8 mouse cellular contexts compared by ENCODE assay signal in the genomic region with DNA sequence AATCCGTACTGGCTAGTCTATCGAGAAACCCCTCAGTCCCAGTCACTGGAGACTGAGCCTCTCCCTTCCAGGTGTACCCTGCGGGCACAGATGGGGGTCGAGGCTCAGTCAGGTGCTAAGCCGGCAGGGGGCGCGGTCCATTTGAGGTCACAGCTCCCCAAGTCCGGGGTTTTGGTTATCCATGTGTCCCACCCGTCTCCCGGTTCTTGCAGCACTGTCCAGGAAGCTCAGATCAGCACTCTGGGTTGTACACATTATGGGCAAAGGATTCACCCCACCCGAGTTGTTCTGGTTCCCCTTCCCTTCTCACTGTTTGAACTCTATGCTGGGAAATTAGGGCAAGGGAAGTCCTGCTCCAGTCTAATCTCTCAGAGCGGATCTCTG. TPM values are rescaled to one million over a fixed set of nuclear protein-coding genes. Genes with fewer than 3 reads are reported as not detected.
DNase-seq lines count a peak whose midpoint lies in the region; ATAC-seq and TF ChIP-seq lines count a peak whose summit lies in the region.

No protein-coding gene starts in this region.

- intact Hi-C loops in gastrocnemius, postnatal 36 days (cut with DNase I): no loop called here

- no peak overlapping the region for H3K27ac ChIP-seq in forebrain, embryonic 13.5 days
- H3K27ac ChIP-seq in neural tube, embryonic 15.5 days (replicated peaks): no peak overlapping the region

- no peak for ATAC-seq in forebrain, embryonic 13.5 days
- ATAC-seq in neural tube, embryonic 15.5 days (ENCODE audit: low FRiP score): no peak
- ATAC-seq in cerebellum, adult (ENCODE audit: insufficient number of reproducible peaks, low FRiP score, low TSS enrichment): no peak

- no peak for TF ChIP-seq CTCF in E14TG2a.4 (conservative IDR thresholded peaks at IDR 0.05; ENCODE audit: low read length)

- peak overlapping the region; percentile 76 for H3K4me3 ChIP-seq in E14TG2a.4 (replicated peaks; ENCODE audit: low read length)
- peak overlapping the region; percentile 42 for H3K4me3 ChIP-seq in forebrain, embryonic 13.5 days
- H3K4me3 ChIP-seq in neural tube, embryonic 15.5 days (replicated peaks): peak overlapping the region; percentile 39

- H3K36me3 ChIP-seq in E14TG2a.4 (ENCODE audit: insufficient read depth, low read length): no peaks in the 10 kb centered on the region
- H3K36me3 ChIP-seq in forebrain, embryonic 13.5 days (ENCODE audit: poor library complexity, severe bottlenecking): no peaks in the 10 kb centered on the region
- H3K36me3 ChIP-seq in neural tube, embryonic 15.5 days: no peaks in the 10 kb centered on the region

- 2% methylated on average over 12 of the region's 12 CpGs for WGBS in forebrain, embryonic 13.5 days
- WGBS in neural tube, embryonic 15.5 days: 2% methylated on average over 12 of the region's 12 CpGs

- H3K4me1 ChIP-seq in E14TG2a.4 (replicated peaks; ENCODE audit: low read depth, low read length): peaks cover 62% of the 10 kb centered on the region
- peaks cover 48% of the 10 kb centered on the region for H3K4me1 ChIP-seq in forebrain, embryonic 13.5 days
- H3K4me1 ChIP-seq in neural tube, embryonic 15.5 days: peaks cover 47% of the 10 kb centered on the region

- no peak overlapping the region for H3K9ac ChIP-seq in forebrain, embryonic 13.5 days
- H3K9ac ChIP-seq in neural tube, embryonic 15.5 days (replicated peaks): no peak overlapping the region

- peak overlapping the region; percentile 78 for H3K4me2 ChIP-seq in forebrain, embryonic 13.5 days
- peak overlapping the region; percentile 78 for H3K4me2 ChIP-seq in neural tube, embryonic 15.5 days

- peaks cover 84% of the 10 kb centered on the region for H3K27me3 ChIP-seq in E14TG2a.4 (ENCODE audit: insufficient read depth, low read length)
- H3K27me3 ChIP-seq in forebrain, embryonic 13.5 days: peaks cover 81% of the 10 kb centered on the region
- H3K27me3 ChIP-seq in neural tube, embryonic 15.5 days (replicated peaks): peaks cover 68% of the 10 kb centered on the region

- peak; percentile 26 for DNase-seq in gastrocnemius, postnatal 10 days
- DNase-seq in gastrocnemius, postnatal 36 days: no peak
- DNase-seq in kidney, postnatal 25 days: peak; percentile 49 to 59
- DNase-seq in ovary, postnatal 36 days (ENCODE audit: low spot score): no peak

- H3K9me3 ChIP-seq in E14TG2a.4 (ENCODE audit: low read length): no peaks in the 10 kb centered on the region
- H3K9me3 ChIP-seq in forebrain, embryonic 13.5 days (replicated peaks): no peaks in the 10 kb centered on the region
- no peaks in the 10 kb centered on the region for H3K9me3 ChIP-seq in neural tube, embryonic 15.5 days (replicated peaks)

RNA-seq across cellular contexts. Expression of a gene that starts 0.4 kb away (rescaled TPM):
- total RNA-seq in gastrocnemius, postnatal 10 days (2021): 1 to 10 TPM; 6.3 to 9.9 TPM
- 1 to 10 TPM; 1.7 to 2.9 TPM for total RNA-seq in gastrocnemius, postnatal 36 days (2021)
- polyA plus RNA-seq in forebrain, embryonic 13.5 days (2015; fragmentation: Nextera tagmentation; extraction: Ambion mirVana): 3.9 and 4.9 TPM in 2 replicates
- polyA plus RNA-seq in neural tube, embryonic 15.5 days (2015; fragmentation: Nextera tagmentation; extraction: Ambion mirVana): 4.3 and 6.8 TPM in 2 replicates

RNA-seq across cellular contexts. Expression of a gene that starts 12.4 kb away (rescaled TPM):
- total RNA-seq in gastrocnemius, postnatal 10 days (2021): 10 to 100 TPM; 27.0 to 36.0 TPM
- total RNA-seq in gastrocnemius, postnatal 36 days (2021): 10 to 100 TPM in 1 of 2 experiments, 1 to 10 TPM in 1; 9.2 to 11.7 TPM
- 51.8 and 54.9 TPM in 2 replicates for polyA plus RNA-seq in forebrain, embryonic 13.5 days (2015; fragmentation: Nextera tagmentation; extraction: Ambion mirVana)
- polyA plus RNA-seq in neural tube, embryonic 15.5 days (2015; fragmentation: Nextera tagmentation; extraction: Ambion mirVana): 46.1 and 51.3 TPM in 2 replicates

Comparison
In these comparisons a context has a peak if more than half of its experiments do, and no peak if none do; other contexts are left out.
1. DNase-seq: peak in gastrocnemius, postnatal 10 days (single experiment) and kidney, postnatal 25 days (2 of 2); none in gastrocnemius, postnatal 36 days (0 of 2) and ovary, postnatal 36 days (single experiment).
2. Peak in every context shown above with its lines, with median percentiles within 50 percentile points of each other: H3K4me3 ChIP-seq.